Mouse (Mus musculus) lung, postnatal 25 days (tissue): ENCODE measurements around the gene Ccdc61.

Source experiments
- DNase-seq: peaks from one replicate; pipeline ENCODE4 v3.0.0; 2022; ENCODE audit warnings: low spot score

Gene Ccdc61

DNA sequence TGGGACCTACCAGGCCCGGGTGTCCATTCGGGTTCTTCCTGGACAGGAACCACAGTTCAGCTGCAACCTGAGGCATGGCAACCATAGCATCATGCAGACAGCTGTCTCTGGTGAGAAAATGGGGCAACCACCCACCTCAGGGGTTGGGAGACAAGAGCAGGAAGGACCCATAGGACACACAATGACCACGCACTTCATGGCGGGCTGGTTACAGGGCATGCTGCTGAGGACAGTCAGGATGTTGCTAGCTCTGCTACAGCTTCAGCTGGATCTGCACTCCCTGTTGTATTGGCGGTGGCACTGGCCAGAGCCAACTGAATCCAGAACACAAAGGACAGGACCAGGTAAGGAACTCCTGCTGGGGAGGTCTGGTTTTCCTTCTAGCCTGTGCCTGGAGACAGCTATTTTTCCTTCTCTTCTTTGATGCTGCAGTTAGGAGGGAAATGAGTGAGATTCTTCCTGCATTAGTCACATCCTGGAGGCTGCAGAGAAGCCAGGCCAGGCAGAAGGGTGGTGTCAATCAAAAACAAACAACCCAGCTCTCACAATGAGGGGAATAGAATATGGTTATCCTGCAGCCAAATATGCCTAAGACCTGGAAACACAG is 51.8 kb downstream of the Ccdc61 start:
- peak; percentile 71 for DNase-seq

DNA sequence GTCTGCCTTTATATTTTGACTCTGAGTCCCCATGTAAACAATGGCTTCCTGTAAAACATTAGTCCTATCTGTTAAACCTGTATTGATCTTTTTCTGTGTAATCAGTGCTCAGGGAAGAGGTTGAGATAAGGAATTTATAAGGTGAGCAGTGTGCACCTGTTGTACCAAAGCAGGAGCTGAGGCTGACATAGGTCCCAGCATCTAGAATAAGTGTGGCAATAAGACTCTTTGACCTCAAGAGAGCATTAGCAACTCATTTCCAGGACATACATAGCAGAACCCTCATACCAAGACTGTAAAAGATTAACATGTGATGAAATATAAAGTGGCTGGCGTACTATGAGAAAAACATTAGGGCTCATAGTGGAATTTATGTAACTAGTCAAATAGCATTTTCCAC is 61.8 kb downstream of the Ccdc61 start:
- DNase-seq = no peak

DNA sequence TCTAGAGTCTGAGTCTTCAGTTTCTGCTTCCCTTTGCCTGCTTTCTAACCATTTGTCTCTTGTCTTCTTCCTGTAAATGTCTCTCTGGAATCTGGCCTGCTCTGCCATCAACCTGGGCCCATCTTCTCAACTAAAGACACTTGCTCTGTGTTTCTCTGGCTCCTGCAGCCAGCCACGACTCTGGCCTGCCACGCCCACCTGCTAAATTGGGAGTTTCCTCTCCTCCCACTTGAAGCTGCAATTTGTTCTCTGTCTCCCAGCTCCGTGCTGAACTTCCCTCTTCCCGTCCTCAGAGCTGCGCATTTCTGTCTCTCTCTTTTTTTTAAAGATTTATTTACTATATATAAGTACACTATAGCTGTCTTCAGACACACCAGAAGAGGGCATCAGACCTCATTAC is 65.4 kb downstream of the Ccdc61 start:
- no peak for DNase-seq

DNA sequence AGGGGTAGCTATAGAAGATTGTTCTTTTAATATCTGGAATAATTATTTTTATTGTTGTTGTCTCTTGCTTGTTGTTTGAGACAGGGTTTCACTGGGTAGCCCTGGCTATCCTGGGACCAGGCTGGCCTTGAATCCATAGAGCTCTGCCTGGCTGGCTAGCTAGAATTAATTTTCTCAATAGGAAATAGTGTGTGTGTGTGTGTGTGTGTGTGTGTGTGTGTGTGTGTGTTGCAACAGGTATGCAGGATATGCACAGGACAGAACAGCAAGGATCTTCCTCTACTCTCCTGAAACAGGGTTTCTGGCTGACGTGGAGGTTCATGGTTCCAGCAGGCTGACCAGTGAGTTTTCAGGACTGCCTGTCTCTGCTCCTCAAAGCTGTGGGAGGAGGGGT is 69.0 kb downstream of the Ccdc61 start:
- DNase-seq = no peak
